Mouse (Mus musculus): Measurements from ENCODE around the gene Ciapin1. TPM values are rescaled to one million over a fixed set of nuclear protein-coding genes. Genes with fewer than 3 reads are reported as not detected.
A peak's percentile ranks its signal among the peaks of the same experiment; 100 is the strongest.
"Not testable (repeated sequence)": the region's sequence is repeated elsewhere in the genome, so short reads cannot be mapped to it uniquely, and the experiment has no call there.

Ciapin1 gene
- polyA plus RNA-seq, 1 experiment from 2014 or later, result 197 TPM

DNA sequence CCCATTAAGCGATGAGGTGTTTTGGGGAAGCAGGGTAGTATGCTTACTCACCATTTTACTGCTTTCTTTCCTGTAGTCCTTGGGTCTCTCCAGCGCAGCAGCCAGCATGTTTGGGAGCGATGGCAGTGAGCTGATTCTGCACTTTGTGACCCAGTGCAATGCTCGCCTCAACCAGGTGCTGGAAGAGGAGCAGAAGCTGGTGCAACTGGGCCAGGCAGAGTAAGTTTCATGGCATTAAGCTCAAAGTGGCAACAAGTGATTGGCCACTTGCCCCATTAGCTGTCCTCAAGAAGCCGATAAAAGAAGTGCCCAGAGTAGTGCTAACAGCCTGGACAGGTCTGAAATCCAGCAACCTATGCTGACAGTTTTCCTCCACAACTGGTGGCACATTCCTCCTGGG lies 11.9 kb upstream of the Ciapin1 start:
- H3K27ac ChIP-seq (replicated peaks), result no peak overlapping the region
- WGBS, result 95% methylated on average over 5 of the region's 5 CpGs
- ATAC-seq (ENCODE audit: low FRiP score, low read depth), result no peak
- H3K36me3 ChIP-seq, result peaks cover 67% of the 10 kb centered on the region
- no peak overlapping the region for H3K9ac ChIP-seq
- no peaks in the 10 kb centered on the region for H3K9me3 ChIP-seq
- no peak overlapping the region for H3K4me2 ChIP-seq
- H3K4me1 ChIP-seq (replicated peaks), result no peaks in the 10 kb centered on the region
- no peak overlapping the region for H3K4me3 ChIP-seq
- no peaks in the 10 kb centered on the region for H3K27me3 ChIP-seq

DNA sequence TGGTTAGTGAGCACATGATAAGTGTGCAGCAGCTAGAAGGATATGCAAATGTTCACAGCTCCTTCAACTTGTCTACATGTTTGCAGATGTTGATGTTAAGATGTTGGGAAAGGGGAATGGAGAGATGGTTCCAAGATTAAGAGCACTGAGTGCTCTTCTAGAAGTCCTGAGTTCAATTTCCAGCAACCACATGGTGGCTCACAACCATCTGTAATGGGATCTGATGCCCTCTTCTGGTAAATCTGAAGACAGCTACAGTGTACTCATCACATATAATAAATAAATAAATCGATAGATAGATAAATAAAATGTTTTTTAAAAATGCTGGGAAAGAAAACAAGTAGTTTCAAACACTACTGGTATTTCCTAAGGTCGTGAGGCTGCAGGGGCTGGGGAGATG lies 3.0 kb upstream of the Ciapin1 start:
- 59% methylated on average over 2 of the region's 2 CpGs for WGBS
- Histone ChIP-seq H3K4me3 (no peak overlapping the region), H3K9me3 (no peaks in the 10 kb centered on the region), H3K27me3 (no peaks in the 10 kb centered on the region), H3K36me3 (peaks cover 14% of the 10 kb centered on the region), H3K4me1 (replicated peaks) (peaks cover 18% of the 10 kb centered on the region), H3K9ac (no peak overlapping the region), H3K4me2 (no peak overlapping the region), H3K27ac (replicated peaks) (no peak overlapping the region)
- no peak for ATAC-seq (ENCODE audit: low FRiP score, low read depth)

- Histone ChIP-seq H3K27ac (replicated peaks) (peak overlapping the region; percentile 95), H3K4me1 (replicated peaks) (peaks cover 18% of the 10 kb centered on the region), H3K9ac (peak overlapping the region; percentile 89), H3K9me3 (no peaks in the 10 kb centered on the region), H3K27me3 (no peaks in the 10 kb centered on the region), H3K36me3 (no peaks in the 10 kb centered on the region), H3K4me3 (peak overlapping the region; percentile 95), H3K4me2 (peak overlapping the region; percentile 80)
- ATAC-seq (ENCODE audit: low FRiP score, low read depth), result peak; percentile 49
- 0% methylated on average over 24 of the region's 24 CpGs for WGBS
Observed at GRCm38 (mm10) chr8:94838600-94838999, 442 bp upstream of the Ciapin1 start.

GRCm38 (mm10) chr8:94836456-94837240 lies 1.5 kb downstream of the Ciapin1 start:
- Histone ChIP-seq H3K4me1 (replicated peaks) (peaks cover 18% of the 10 kb centered on the region), H3K27ac (replicated peaks) (no peak overlapping the region), H3K9me3 (no peaks in the 10 kb centered on the region), H3K36me3 (peaks cover under 1% of the 10 kb centered on the region), H3K4me2 (peak overlapping the region; percentile 80), H3K4me3 (peak overlapping the region; percentile 95), H3K9ac (no peak overlapping the region), H3K27me3 (no peaks in the 10 kb centered on the region)
- WGBS, result 74% methylated on average over 11 of the region's 11 CpGs
- no peak for ATAC-seq (ENCODE audit: low FRiP score, low read depth)

- peaks cover 18% of the 10 kb centered on the region for H3K4me1 ChIP-seq (replicated peaks)
- H3K36me3 ChIP-seq; ATAC-seq (ENCODE audit: low FRiP score, low read depth); H3K9me3 ChIP-seq; H3K27ac ChIP-seq (replicated peaks); H3K27me3 ChIP-seq; H3K4me3 ChIP-seq; H3K9ac ChIP-seq; H3K4me2 ChIP-seq: not testable (repeated sequence)
- WGBS, result 95% methylated on average over 13 of the region's 13 CpGs
Observed at GRCm38 (mm10) chr8:94835751-94836150, 2.4 kb downstream of the Ciapin1 start.

DNA sequence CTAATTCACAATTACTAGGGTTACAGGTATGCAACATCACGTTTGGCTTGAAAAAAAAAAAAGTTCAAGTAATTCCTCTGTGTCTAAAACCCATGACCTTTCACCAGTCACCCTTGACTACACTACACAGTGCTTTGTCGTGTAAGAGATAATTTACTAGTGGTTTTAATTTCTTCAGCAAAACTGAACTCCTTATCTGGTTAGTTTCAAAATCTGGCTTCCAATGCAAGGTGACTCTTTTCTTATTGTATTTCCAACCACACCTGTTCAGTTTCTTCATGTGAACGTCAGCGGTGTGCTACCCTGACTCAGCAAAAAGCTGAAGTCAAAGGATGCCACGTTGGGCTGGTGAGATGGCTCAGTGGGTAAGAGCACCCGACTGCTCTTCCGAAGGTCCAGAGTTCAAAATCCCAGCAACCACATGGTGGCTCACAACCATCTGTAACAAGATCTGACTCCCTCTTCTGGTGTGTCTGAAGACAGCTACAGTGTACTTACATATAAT lies 4.2 kb downstream of the Ciapin1 start:
- Histone ChIP-seq H3K36me3 (peaks cover 10% of the 10 kb centered on the region), H3K4me1 (replicated peaks) (peaks cover 14% of the 10 kb centered on the region)
- not testable (repeated sequence) for H3K4me3 ChIP-seq; H3K27me3 ChIP-seq; ATAC-seq (ENCODE audit: low FRiP score, low read depth); H3K4me2 ChIP-seq; H3K27ac ChIP-seq (replicated peaks); H3K9ac ChIP-seq; H3K9me3 ChIP-seq
- WGBS, result 80% methylated on average over 7 of the region's 7 CpGs

- Histone ChIP-seq H3K4me2 (no peak overlapping the region), H3K4me1 (replicated peaks) (no peaks in the 10 kb centered on the region; the same call in 1 of the 2 replicates), H3K9ac (no peak overlapping the region), H3K27me3 (no peaks in the 10 kb centered on the region), H3K27ac (replicated peaks) (no peak overlapping the region), H3K9me3 (no peaks in the 10 kb centered on the region), H3K4me3 (no peak overlapping the region), H3K36me3 (peaks cover 42% of the 10 kb centered on the region)
- no peak for ATAC-seq (ENCODE audit: low FRiP score, low read depth)
- WGBS, result 88% methylated on average over 6 of the region's 6 CpGs
Observed at GRCm38 (mm10) chr8:94828284-94828683, 9.9 kb downstream of the Ciapin1 start.

GRCm38 (mm10) chr8:94826210-94826609 lies 11.9 kb downstream of the Ciapin1 start:
- H3K9ac ChIP-seq, result no peak overlapping the region
- H3K27ac ChIP-seq (replicated peaks), result no peak overlapping the region
- 98% methylated on average over 5 of the region's 5 CpGs for WGBS
- H3K4me3 ChIP-seq, result no peak overlapping the region
- no peaks in the 10 kb centered on the region for H3K27me3 ChIP-seq
- H3K4me2 ChIP-seq, result no peak overlapping the region
- H3K9me3 ChIP-seq, result no peaks in the 10 kb centered on the region
- H3K36me3 ChIP-seq, result peaks cover 46% of the 10 kb centered on the region
- no peaks in the 10 kb centered on the region for H3K4me1 ChIP-seq (replicated peaks)
- ATAC-seq (ENCODE audit: low FRiP score, low read depth), result no peak

- no peak overlapping the region for H3K9ac ChIP-seq
- no peak overlapping the region for H3K4me3 ChIP-seq
- no peak for ATAC-seq (ENCODE audit: low FRiP score, low read depth)
- WGBS, result 87% methylated on average over 6 of the region's 6 CpGs
- H3K27ac ChIP-seq (replicated peaks), result no peak overlapping the region
- H3K4me2 ChIP-seq, result no peak overlapping the region
- no peaks in the 10 kb centered on the region for H3K27me3 ChIP-seq
- no peaks in the 10 kb centered on the region for H3K9me3 ChIP-seq
- peaks cover 45% of the 10 kb centered on the region for H3K36me3 ChIP-seq
- no peaks in the 10 kb centered on the region for H3K4me1 ChIP-seq (replicated peaks)
Observed at GRCm38 (mm10) chr8:94825170-94825569, 13.0 kb downstream of the Ciapin1 start.

- Histone ChIP-seq H3K27me3 (no peaks in the 10 kb centered on the region), H3K9ac (no peak overlapping the region), H3K9me3 (no peaks in the 10 kb centered on the region), H3K4me2 (no peak overlapping the region), H3K4me3 (no peak overlapping the region), H3K36me3 (peaks cover 41% of the 10 kb centered on the region), H3K4me1 (replicated peaks) (no peaks in the 10 kb centered on the region), H3K27ac (replicated peaks) (no peak overlapping the region)
- WGBS, result 81% methylated on average over 23 of the region's 23 CpGs
- ATAC-seq (ENCODE audit: low FRiP score, low read depth), result peak; percentile 59; the same call in 1 of the 2 replicates
Observed at GRCm38 (mm10) chr8:94822637-94823560, 15.3 kb downstream of the Ciapin1 start.

DNA sequence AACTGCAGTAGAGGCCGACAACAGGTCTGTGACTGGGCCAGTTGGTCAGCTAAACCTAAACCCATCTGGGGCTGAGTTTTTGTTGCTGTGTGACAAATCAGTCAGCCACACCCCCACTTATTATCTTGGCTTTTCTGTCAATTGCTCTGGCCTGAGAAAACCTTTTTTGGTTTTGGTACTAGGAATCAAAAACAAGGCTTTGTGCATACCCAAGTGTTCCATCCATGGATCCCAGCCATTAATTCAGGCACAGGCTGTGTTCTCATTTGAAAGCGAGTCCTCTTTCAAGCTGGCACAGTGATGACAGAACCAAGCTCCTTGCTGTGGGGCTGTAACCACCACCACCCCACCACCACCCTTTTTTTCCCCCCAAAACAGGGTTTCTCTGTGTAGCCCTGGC lies 16.8 kb downstream of the Ciapin1 start:
- Histone ChIP-seq H3K9me3 (no peaks in the 10 kb centered on the region), H3K9ac (no peak overlapping the region), H3K27ac (replicated peaks) (no peak overlapping the region), H3K4me3 (no peak overlapping the region), H3K36me3 (peaks cover 32% of the 10 kb centered on the region), H3K27me3 (no peaks in the 10 kb centered on the region), H3K4me2 (no peak overlapping the region), H3K4me1 (replicated peaks) (no peaks in the 10 kb centered on the region)
- ATAC-seq (ENCODE audit: low FRiP score, low read depth), result no peak
- 94% methylated on average over 2 of the region's 2 CpGs for WGBS

GRCm38 (mm10) chr8:94820553-94820952 lies 17.6 kb downstream of the Ciapin1 start:
- no peaks in the 10 kb centered on the region for H3K9me3 ChIP-seq
- no peak overlapping the region for H3K4me2 ChIP-seq
- no peaks in the 10 kb centered on the region for H3K4me1 ChIP-seq (replicated peaks)
- H3K27me3 ChIP-seq, result no peaks in the 10 kb centered on the region
- no peak overlapping the region for H3K27ac ChIP-seq (replicated peaks)
- H3K9ac ChIP-seq, result no peak overlapping the region
- ATAC-seq (ENCODE audit: low FRiP score, low read depth), result no peak
- WGBS, result 90% methylated on average over 7 of the region's 7 CpGs
- peaks cover 24% of the 10 kb centered on the region for H3K36me3 ChIP-seq
- H3K4me3 ChIP-seq, result no peak overlapping the region

All from hindbrain, embryonic 15.5 days (tissue).